8 mouse cellular contexts compared by ENCODE assay signal in genomic region chr19:18716374-18716773, GRCm38 (mm10). TPM values are rescaled to one million over a fixed set of nuclear protein-coding genes. Genes with fewer than 3 reads are reported as not detected.
DNase-seq lines count a peak whose midpoint lies in the region; ATAC-seq lines count a peak whose summit lies in the region.

No protein-coding gene starts in this region.

- no peak overlapping the region for H3K4me3 ChIP-seq in hindbrain, embryonic 10.5 days
- no peak overlapping the region for H3K4me3 ChIP-seq in hindbrain, embryonic 12.5 days

- H3K9me3 ChIP-seq in hindbrain, embryonic 10.5 days = no peaks in the 10 kb centered on the region
- no peaks in the 10 kb centered on the region for H3K9me3 ChIP-seq in hindbrain, embryonic 12.5 days (replicated peaks)

- DNase-seq in hindbrain, embryonic 10.5 days (ENCODE audit: low spot score) = peak; percentile 63
- peak; percentile 59 for DNase-seq in MN1 (ENCODE audit: low spot score)
- peak; percentile 84 to 88 for DNase-seq in cerebellum, postnatal 10 days
- DNase-seq in gastrocnemius, postnatal 25 days = peak; percentile 12
- DNase-seq in layer of hippocampus, adult 9-11 months = peak; percentile 64
- peak; percentile 86 for DNase-seq in splenic B cell, adult 2 months (ENCODE audit: low read depth, low spot score)

- H3K27ac ChIP-seq in hindbrain, embryonic 10.5 days = no peak overlapping the region
- H3K27ac ChIP-seq in hindbrain, embryonic 12.5 days = no peak overlapping the region

- no peak overlapping the region for H3K4me2 ChIP-seq in hindbrain, embryonic 12.5 days (replicated peaks)

- 39% methylated on average over 1 of the region's 1 CpGs for WGBS in hindbrain, embryonic 10.5 days
- 43% methylated on average over 1 of the region's 1 CpGs for WGBS in hindbrain, embryonic 12.5 days

- peaks cover 33% of the 10 kb centered on the region for H3K36me3 ChIP-seq in hindbrain, embryonic 10.5 days
- H3K36me3 ChIP-seq in hindbrain, embryonic 12.5 days = no peaks in the 10 kb centered on the region
- H3K36me3 ChIP-seq in splenic B cell, adult 2 months (ENCODE audit: control insufficient read depth, insufficient read depth, low read length, poor library complexity, severe bottlenecking) = 0 out of 2 replicates have a peak, but pooled peaks cover 3% of the 10 kb centered on the region

- no peak overlapping the region for H3K9ac ChIP-seq in hindbrain, embryonic 12.5 days

- ATAC-seq in hindbrain, embryonic 12.5 days (ENCODE audit: low FRiP score) = no peak
- peak; percentile 34 for ATAC-seq in megakaryocyte, adult 5-6 weeks (ENCODE audit: poor library complexity, severe bottlenecking)

- peaks cover 25% of the 10 kb centered on the region for H3K4me1 ChIP-seq in hindbrain, embryonic 10.5 days (replicated peaks)
- H3K4me1 ChIP-seq in hindbrain, embryonic 12.5 days = peaks cover 24% of the 10 kb centered on the region

- H3K27me3 ChIP-seq in hindbrain, embryonic 10.5 days (ENCODE audit: insufficient read depth, poor library complexity, severe bottlenecking) = no peaks in the 10 kb centered on the region
- H3K27me3 ChIP-seq in hindbrain, embryonic 12.5 days = no peaks in the 10 kb centered on the region
- H3K27me3 ChIP-seq in splenic B cell, adult 2 months (ENCODE audit: control insufficient read depth, insufficient read depth, low read length, poor library complexity, severe bottlenecking) = no peaks in the 10 kb centered on the region; the same call in 1 of the 2 replicates

RNA-seq across cellular contexts. Expression of gene D030056L22Rik, which starts 3.4 kb away (rescaled TPM):
- polyA plus RNA-seq in hindbrain, embryonic 10.5 days (2016; fragmentation: Nextera tagmentation; extraction: Ambion mirVana) = 50.8 and 56.0 TPM in 2 replicates
- 64.9 and 69.3 TPM in 2 replicates for polyA plus RNA-seq in hindbrain, embryonic 12.5 days (2016; fragmentation: Nextera tagmentation; extraction: Ambion mirVana)
- total RNA-seq in gastrocnemius, postnatal 25 days (2021) = 1 to 10 TPM; 3.5 to 3.6 TPM
- total RNA-seq in megakaryocyte, adult 5-6 weeks (2015) = 23.9 and 27.7 TPM in 2 replicates
- total RNA-seq in megakaryocyte, adult 5-6 weeks (2017) = 10.4 and 11.4 TPM in 2 replicates

RNA-seq across cellular contexts. Expression of gene Trpm6, which starts 33.4 kb away (rescaled TPM):
- polyA plus RNA-seq in hindbrain, embryonic 10.5 days (2016; fragmentation: Nextera tagmentation; extraction: Ambion mirVana) = 0.25 and 0.31 TPM in 2 replicates
- 0.19 and 0.43 TPM in 2 replicates for polyA plus RNA-seq in hindbrain, embryonic 12.5 days (2016; fragmentation: Nextera tagmentation; extraction: Ambion mirVana)
- total RNA-seq in gastrocnemius, postnatal 25 days (2021) = under 1 TPM; 0.11 to 0.15 TPM
- 0.07 TPM in 1 of 2 replicates, not detected in the other for total RNA-seq in megakaryocyte, adult 5-6 weeks (2015)
- 0.57 TPM in 1 of 2 replicates, not detected in the other for total RNA-seq in megakaryocyte, adult 5-6 weeks (2017)

RNA-seq across cellular contexts. Expression of gene Carnmt1, which starts 45.8 kb away (rescaled TPM):
- polyA plus RNA-seq in hindbrain, embryonic 10.5 days (2016; fragmentation: Nextera tagmentation; extraction: Ambion mirVana) = 21.5 and 26.9 TPM in 2 replicates
- polyA plus RNA-seq in hindbrain, embryonic 12.5 days (2016; fragmentation: Nextera tagmentation; extraction: Ambion mirVana) = 26.9 and 29.6 TPM in 2 replicates
- 100 to 1,000 TPM in 1 of 2 experiments, 10 to 100 TPM in 1; 93.9 to 131 TPM for total RNA-seq in gastrocnemius, postnatal 25 days (2021)
- 16.3 and 18.3 TPM in 2 replicates for total RNA-seq in megakaryocyte, adult 5-6 weeks (2015)
- 11.4 and 11.6 TPM in 2 replicates for total RNA-seq in megakaryocyte, adult 5-6 weeks (2017)

Comparison
In these comparisons a context has a peak if more than half of its experiments do, and no peak if none do; other contexts are left out.
1. DNase-seq: peak in every context shown above with its lines; median percentile 86 in cerebellum, postnatal 10 days; 86 in splenic B cell, adult 2 months; 64 in layer of hippocampus, adult 9-11 months; 63 in hindbrain, embryonic 10.5 days; 59 in MN1; 12 in gastrocnemius, postnatal 25 days.
2. RNA of gene Carnmt1, which starts 45.8 kb away (total RNA-seq): 93.9 to 131 TPM in gastrocnemius, postnatal 25 days; 11.4 to 18.3 TPM in megakaryocyte, adult 5-6 weeks; every median in the first group is over 4 times any median in the second.